Mouse (Mus musculus) left cerebral cortex, postnatal 14 days (tissue): ENCODE data around the gene Nfasc. TPM values are rescaled to one million over a fixed set of nuclear protein-coding genes. Genes with fewer than 3 reads are reported as not detected.
A peak's percentile ranks its signal among the peaks of the same experiment; 100 is the strongest.

ENCODE experiments used
- DNase-seq, 2 experiments: peaks; one replicate each; pipeline ENCODE4 v3.0.0; 2021 to 2022; ENCODE audit warnings: low spot score in 2 of 2, mixed read lengths in 1 of 2
- intact Hi-C: fragments of 180-260 bp; cut with DNase I; formaldehyde crosslinking; loops from one replicate; pipeline ENCODE4 v1.15.1; 2025
- total RNA-seq, 2 experiments: library from RNA; stranded (reverse); gene quantifications; 2 replicates each; pipeline ENCODE4 v1.2.3; 2021

Gene Nfasc
- total RNA-seq, 2 experiments from 2014 or later, result 179 to 195 TPM

DNA sequence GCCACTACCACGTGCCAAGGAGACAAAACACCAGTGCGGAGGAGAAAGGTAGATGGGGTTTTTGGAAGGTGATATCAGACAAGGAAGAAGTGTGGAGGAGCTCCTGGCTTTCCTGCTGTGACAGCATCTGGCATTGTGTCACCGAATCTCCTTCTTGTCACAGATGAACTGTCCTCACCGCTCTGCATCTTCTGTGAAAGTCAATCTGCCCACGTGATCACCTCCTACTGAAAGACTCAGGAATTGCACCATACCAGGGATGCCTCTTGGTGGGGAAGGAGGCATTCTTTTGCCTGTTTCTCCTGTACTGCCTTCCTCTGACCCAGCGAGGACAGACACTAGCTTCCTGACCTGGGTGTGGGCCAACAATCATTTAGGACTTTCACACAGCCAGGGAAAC is 86.0 kb downstream of the Nfasc start:
- intact Hi-C loops, result loop anchor here (10.0 kb wide), 1 partner anchor 89 kb away; the partner anchor contains the start of gene Nfasc
- peak in 1 of 2 experiments; percentile 68 for DNase-seq

DNA sequence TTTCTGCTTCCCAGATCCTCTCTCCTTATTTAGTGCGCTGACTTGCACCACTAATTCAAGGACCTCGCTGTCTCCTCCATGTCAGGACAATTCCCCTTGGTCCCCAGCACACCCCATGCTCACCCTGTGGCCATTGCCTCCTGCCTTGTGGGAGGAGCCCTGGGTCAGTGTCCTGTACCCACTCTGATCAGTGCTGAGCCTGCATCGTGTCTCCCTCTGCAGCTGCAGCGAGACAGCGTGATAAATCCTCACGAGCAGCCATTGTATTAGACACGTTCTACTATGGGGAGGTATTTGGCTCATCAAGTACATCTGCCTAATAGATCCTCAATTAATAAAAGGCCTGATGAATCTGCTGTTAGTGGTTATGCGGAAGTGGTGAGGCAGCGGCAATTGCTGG is 86.8 kb downstream of the Nfasc start:
- no peak for DNase-seq
- intact Hi-C loops, result loop anchor here (10.0 kb wide), 1 partner anchor 90 kb away; the partner anchor contains the start of gene Nfasc

DNA sequence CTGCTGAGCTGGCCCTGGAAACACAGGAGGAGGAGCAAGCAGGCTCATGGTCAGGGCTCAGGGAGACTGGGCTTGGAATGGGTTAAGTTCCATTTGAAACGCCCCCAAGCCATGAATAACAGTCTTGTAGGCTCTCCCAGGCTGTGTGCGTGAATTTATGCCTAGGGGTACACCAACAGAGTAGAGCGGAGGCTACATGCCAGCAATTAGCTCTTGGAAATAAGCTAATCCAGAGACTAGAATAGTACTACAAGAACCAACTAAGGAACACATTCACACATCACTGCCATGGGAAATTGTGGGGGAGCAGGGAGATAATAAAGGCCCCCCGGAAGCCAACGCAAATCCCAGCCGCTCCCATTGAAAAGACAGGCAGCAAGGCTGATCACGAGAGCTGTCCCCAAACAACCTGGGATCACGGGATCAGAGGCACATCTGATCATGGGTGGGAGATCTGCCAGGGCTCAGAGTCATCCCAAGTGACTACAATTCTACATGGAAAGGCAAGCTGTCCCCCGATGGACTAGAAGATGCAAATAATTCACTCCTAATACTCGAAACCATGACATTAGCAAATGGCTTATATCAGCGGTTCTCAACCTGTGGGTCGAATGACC is 87.6 kb downstream of the Nfasc start:
- peak; percentile 73 to 86 for DNase-seq
- intact Hi-C loops, result loop anchor here (10.0 kb wide), 1 partner anchor 91 kb away; the partner anchor contains the start of gene Nfasc

DNA sequence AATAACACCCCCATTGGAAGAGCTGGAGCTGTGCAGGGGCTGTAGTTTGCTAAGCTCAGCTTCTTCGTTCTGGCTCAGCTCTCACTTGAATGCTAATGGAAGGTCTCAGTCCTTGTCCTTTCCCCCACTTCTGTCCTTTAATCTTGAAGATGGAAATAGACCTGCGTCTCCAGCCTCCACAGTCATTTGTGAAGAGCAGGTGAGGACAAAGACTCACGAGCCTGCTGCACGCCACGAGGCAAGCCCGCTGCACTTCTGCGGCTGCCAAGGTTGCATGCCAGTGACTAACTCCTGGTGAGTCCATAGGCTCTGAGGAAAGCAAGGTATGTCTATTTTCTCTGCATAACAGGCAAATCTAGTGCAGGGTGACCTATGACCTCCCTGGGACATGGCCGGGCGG is 88.4 kb downstream of the Nfasc start:
- intact Hi-C loops, result loop anchor here (10.0 kb wide), 1 partner anchor 92 kb away; the partner anchor contains the start of gene Nfasc
- no peak for DNase-seq

DNA sequence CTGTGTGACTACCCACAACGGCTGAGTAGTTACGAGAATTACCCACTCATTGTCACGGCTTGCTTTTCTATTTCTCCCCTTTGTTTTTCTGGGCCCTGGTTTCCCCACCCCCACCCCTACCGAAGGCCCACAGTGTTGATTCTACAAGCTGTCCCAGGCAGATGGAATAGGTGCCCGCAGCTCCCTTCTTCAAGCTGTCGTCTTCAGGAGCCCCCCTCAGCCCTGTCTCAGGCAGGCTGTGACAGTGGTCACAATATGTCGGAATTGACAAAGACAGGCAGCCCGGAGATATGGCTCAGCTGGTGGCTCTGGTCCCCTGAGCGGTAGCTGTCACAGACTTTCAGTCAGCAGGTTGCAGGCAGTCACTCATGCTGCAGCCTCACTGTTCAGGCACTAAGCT is 90.9 kb downstream of the Nfasc start:
- intact Hi-C loops, result loop anchor here (10.0 kb wide), 1 partner anchor 94 kb away; the partner anchor contains the start of gene Nfasc
- no peak for DNase-seq

DNA sequence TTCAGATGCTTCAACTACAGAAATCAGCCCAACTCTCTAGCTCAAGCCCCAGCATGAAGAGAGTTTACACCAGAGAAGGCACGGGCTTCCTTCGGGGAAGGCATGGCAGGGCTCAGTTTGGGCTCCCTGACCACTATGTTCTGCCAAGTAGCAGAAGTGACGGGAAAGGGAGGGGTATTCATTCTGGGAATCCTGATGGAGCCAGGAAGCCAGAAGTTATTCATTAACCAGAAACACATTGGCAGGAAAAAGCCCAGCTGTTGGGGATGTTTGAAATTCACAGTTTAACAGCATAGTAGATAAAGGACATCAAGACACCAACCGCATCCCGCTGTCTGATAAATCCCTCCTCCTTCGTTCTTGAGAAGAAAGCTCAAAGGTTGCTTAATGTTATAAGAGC is 93.6 kb downstream of the Nfasc start:
- intact Hi-C loops, result no loop called here
- DNase-seq, result no peak

DNA sequence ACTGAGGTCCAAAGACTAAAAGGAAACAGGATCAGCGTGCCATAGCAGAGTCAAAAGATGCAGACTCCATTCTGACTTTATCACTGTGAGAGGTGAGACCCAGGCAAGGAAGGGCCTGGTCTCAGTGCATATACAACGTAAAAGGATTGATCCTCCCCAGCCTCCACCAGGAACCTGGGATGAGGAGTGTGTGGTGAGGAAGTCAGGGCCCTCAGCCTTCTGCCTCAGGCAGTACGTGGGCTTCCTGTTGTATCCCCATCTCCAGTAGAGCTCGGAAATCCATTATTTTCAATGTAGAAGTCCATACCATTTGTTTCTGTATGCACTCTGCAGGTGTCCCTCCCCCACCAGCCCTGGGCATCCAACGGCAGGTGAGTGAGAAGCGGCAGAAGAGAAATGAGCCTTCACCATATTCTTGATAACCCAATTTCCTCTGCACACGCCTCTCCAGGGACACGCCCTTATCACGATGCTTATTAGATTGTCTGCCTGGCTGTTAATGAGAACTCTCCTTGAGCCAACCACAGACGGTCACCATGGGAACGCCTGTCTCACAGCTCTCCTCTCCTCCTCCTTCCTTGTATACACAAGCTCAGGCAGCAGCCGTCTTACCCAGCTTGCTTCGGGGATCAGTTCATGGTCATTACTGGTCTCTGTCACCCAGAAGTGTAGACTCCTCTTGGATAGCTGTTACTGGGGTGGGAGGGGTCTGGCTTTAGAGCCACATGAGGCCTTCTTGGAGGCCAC is 100.4 kb downstream of the Nfasc start:
- intact Hi-C loops, result no loop called here
- DNase-seq, result peak in 1 of 2 experiments; percentile 48

DNA sequence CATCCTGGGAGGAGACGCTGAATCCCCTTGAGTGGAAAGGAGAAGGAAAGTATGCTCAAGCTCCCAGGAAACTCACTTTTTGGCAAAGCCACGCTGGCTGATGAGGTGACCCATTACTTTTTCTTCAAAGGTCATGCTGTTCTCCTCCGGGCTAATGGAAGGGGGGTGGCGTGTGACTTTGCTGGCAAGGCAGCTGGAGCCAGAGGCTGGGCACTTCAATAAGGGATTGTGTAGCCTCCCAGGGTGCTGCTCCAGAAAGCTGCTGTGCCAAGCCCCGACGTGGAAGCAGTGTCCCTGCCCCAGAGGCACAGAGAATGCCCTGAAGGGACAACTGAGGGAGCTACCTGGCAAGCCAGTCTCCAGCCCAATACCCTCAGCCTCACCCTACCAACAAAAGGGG is 101.3 kb downstream of the Nfasc start:
- DNase-seq, result peak in 1 of 2 experiments; percentile 29
- intact Hi-C loops, result no loop called here

DNA sequence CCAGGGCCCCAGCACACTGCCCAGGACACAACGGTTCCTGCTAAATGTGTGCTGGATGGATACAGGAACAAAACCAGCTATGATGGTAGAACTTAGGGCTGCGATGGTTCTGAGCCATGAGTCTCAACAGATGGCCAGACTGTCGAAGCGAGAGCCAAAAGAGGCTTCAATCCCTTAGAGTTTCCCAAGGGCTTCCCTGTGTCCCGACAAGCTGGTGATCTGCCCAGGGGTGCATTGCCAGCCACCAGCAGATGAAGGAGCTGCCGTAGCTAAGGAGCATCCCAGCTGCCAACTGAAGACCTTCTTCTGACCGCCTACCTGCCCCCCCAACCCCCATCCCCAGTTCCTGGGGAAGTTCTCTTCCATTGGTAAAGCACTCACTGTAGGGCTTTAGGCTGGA is 104.3 kb downstream of the Nfasc start:
- intact Hi-C loops, result no loop called here
- no peak for DNase-seq

DNA sequence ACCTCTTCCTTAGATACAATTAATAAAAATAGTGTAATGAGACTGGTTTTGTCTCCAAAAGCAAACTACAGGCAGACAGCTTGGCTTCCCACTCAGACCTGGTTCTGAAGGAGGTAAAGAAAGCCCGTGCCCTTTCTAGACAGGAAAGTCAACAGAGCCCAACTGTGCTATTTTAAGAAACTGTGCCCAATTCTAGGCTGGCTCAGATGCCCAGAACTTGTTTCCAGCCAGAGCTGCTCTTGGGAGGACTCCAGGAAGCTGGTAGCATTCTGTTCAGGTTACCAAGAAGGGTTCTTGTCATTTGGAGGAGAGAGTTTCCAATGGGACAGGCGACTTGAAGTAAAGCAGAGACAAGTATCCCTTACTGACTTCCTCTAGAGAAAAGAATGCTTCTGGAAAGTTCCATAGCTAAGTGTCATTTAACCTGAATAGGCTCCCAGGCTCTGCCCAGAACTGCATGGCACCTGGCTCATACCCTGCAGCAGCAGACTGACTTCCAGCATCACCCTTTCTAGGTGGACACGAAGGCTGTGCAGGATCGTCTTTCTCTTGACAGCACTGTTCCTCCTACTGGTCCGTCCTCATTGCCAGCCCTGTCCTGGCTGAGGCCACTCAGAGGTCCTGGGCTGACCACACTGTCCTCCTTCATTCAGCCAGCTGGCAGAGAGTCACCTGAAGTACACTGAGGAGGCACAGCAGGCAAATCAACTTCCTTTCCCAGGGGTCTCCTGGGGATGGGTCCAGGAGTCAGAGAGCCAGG is 111.8 kb downstream of the Nfasc start:
- peak; percentile 46 to 57 for DNase-seq
- intact Hi-C loops, result loop anchor here (10.0 kb wide), 1 partner anchor 355 kb away; no protein-coding TSS in a partner anchor

DNA sequence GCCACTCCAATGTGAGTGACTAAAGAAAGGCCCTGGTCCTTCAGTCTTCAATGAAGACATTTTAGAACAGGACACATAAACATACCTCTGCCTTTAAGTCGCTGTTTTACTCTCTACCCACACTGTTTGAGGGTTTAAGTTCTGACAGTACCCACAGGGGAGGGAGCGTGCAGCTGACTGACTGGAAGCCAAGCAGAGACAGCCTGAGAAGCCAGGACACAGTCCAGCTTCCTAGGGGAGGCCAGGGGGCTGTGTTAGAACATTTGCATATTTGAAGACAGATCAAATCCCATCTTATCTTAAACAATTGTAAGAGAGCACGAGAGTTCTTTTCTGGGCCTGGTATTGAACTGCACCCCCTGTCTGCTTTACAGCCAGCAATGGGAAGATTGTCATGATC is 113.0 kb downstream of the Nfasc start:
- no peak for DNase-seq
- intact Hi-C loops, result loop anchor here (10.0 kb wide), 1 partner anchor 356 kb away; no protein-coding TSS in a partner anchor

DNA sequence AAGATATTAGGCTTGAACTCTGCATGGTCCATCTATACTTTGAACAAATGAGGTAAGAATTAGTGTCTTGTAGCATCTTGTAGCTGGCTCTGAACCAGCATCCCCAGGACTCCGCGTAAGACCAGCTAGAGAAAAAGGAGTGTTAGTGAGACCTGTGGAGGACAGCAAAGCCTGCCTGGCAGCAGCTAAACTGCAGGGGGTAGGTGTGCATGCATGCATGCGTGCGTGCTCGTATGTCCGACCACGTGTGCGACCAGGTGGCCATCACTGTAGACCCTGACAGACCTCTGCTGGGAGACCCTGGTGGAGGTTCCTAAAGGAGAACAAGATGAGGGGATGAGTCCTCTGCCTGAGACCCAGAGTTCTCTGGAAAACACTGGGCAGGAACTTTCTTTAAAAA is 113.4 kb downstream of the Nfasc start:
- intact Hi-C loops, result loop anchor here (10.0 kb wide), 1 partner anchor 357 kb away; no protein-coding TSS in a partner anchor
- no peak for DNase-seq

DNA sequence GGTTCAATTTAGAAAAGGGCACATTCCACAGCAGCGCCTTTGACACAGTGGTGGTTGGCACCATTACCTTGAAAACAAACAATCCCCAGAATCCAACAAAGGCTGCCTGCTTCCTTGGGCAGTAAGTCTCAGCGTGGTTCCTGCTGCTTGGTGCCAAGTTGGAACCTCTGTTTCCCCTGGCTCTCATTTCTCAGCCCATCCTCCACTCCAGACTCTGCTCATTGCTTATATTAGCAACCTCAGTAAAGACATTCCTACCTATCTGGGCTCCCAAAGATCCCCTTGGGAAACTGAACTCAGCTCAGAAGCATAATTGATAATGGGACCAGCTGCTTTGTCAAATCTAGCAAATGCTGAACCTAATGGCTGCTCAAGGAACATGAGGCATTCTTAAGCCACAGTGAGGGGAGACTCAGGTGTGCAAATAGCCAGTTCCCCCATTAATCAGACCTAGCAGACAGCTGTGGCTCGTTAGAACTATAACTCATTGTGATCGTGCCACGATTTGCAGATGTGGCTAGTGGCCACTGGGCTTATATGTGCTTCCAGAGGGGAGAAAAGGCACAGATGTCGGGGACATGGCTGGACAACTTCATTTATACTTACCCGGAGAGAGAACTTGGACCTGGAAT is 115.4 kb downstream of the Nfasc start:
- intact Hi-C loops, result loop anchor here (10.0 kb wide), 1 partner anchor 359 kb away; no protein-coding TSS in a partner anchor

DNA sequence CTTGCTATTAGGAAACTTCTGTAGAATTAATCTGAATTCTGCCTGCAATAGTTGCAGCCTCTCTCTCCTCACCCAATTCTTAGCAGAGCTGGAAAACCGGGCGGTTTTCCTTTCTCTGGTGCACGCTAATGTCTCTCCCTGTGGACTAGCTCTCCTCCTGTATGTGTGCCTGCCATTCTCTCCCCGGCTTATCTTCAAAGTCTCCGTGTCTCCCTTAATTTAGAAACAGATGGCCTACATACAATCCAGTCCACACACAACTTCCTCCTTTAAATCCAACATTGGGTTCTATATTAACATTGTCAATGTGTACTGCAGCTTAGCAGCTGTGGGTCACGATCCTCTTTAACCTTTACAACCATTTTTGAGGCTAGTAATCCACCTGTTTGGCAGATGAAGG is 116.6 kb downstream of the Nfasc start:
- DNase-seq, result no peak
- intact Hi-C loops, result loop anchor here (10.0 kb wide), 1 partner anchor 360 kb away; no protein-coding TSS in a partner anchor

More for the DNA sequence above, 115.4 kb downstream of the Nfasc start:
- DNase-seq, result no peak

DNA sequence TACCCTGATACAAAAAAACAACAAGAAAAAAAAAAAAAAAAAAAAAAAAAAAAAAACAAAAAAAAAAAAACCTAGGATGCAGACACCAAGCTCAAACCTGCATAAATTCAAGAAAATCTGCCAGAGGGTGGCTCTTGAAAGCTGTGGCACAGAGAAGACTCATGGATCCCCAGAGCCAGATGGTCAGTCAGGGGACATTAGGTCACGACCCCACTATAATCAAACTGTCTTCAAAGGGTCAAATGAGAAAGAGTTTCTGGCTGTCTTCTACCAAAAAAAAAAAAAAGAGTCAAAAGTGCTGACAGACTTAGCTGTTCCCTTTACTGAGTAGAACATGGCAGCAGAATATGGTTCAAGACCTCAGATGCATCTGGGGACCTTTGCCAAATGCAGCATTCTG is 117.1 kb downstream of the Nfasc start:
- intact Hi-C loops, result loop anchor here (5.0 to 10.0 kb wide), 2 partner anchors 118 to 360 kb away; partner anchors contain the start of gene Nfasc
- DNase-seq, result no peak

DNA sequence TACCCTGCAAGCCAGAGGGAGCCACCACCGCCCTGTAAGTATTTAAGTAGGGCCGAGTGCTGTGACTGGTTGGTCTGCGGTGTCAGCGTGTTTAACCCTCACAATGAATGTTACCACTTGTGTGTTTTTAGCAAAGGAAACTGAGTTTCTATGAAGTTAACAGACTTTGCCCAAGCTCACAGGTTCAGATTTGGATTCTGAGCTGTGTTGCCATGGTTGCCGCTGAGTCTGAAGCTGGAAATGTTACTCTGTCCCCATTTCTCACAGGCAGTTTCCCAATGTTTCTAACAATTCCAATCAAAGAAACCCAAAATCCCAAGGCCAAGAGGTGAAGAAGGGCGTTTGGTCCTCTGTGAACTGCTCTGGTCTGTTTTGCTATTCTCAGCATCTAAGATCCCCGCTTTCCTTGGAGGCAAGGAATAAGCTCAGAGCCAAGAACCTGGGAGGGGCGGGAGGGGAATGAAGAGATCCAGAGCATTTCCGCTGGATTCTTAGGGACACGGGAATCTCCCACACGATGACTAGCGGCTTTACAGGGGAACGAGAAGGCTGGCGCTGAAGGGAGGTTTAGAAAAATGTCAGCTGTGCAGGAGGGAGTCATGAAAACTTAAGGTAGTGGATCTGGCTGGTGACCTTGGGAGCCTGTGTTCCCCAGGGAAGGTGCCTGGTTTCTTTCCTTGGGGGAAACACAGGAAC is 117.8 kb downstream of the Nfasc start:
- intact Hi-C loops, result loop anchor here (5.0 to 10.0 kb wide), 2 partner anchors 119 to 361 kb away; partner anchors contain the start of gene Nfasc
- peak; percentile 40 to 44 for DNase-seq

DNA sequence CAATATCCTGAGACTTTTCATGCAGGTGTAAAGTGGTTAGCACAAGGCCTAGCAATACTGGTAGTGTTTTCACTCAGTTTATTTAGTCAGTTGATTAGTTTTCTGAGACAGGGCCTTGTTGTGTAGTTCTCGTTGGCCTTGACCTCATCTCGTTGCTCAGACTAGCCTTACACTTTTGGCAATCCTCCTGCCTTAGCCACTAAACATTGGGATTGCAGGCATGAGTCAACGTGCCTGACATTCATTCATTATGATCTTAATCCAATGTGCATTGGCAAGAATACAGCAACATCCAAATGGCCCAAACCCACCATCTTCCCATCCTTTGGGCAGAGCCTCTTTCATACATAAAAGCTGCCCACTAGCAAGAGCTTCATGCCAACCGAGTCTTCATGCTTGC is 129.5 kb downstream of the Nfasc start:
- intact Hi-C loops, result no loop called here
- no peak for DNase-seq

DNA sequence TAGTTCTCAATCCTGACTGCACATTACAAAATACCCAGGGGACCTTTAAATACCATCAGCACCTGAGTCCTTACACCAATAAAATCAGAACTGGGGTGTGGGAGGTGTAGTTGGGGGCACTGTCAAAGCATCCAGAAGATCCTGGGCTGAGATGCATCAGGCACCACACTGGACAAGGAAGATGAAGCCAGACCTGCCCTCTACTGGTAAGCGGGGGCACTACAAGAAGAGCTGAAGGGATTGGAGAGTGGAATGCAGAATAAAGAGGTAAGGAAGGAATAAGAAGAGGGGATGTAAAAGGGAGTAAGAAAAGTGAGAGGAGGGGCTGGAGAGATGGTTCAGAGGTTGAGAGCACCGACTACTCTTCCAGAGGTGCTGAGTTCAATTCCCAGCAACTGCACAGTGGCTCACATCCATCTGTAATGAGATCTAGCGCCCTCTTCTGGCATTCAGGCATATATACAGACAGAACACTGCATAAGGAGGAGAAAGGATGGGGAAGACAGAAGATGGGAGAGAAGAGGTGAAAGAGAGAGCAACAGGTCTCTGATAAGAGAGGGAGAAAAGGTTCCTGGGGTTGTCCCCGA is 132.5 kb downstream of the Nfasc start:
- DNase-seq, result peak; percentile 72 to 79
- intact Hi-C loops, result no loop called here
